Mouse (Mus musculus) kidney, adult 11 months (tissue): ENCODE measurements around the gene Lyrm1.

Source experiments
- DNase-seq: peaks from one replicate; pipeline ENCODE4 v3.0.0; 2022

Lyrm1 gene

GRCm38 (mm10) chr7:119895639-119896512 is at the start of gene Lyrm1, which contains the start of gene Dcun1d3:
Gene Lyrm1 (plus strand): TSS chr7:119895861.
Gene Dcun1d3 (minus strand): TSS chr7:119896298.
- DNase-seq: peak; percentile 98

GRCm38 (mm10) chr7:119847396-119847795 is 48.3 kb upstream of the Lyrm1 start:
- DNase-seq: peak; percentile 33

DNA sequence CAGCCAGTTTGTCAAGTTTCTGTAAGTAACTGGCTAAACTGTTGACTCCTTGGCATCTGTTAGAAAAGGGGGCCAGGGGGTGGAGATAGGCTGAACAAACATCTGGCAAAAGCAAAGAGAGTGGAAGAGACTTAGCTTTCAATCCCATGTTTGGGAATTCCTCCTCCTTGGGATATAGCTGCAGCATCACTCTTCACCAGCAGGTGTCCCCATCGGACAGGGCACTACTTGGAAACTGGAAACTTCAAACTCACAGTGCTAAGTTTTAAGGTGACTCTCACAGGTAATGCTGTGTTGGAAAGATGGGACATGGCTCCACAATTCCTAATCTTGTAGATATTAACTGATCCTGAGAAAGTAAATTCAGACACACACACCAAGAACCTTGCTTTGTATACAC is 46.6 kb upstream of the Lyrm1 start:
- DNase-seq: peak; percentile 60

DNA sequence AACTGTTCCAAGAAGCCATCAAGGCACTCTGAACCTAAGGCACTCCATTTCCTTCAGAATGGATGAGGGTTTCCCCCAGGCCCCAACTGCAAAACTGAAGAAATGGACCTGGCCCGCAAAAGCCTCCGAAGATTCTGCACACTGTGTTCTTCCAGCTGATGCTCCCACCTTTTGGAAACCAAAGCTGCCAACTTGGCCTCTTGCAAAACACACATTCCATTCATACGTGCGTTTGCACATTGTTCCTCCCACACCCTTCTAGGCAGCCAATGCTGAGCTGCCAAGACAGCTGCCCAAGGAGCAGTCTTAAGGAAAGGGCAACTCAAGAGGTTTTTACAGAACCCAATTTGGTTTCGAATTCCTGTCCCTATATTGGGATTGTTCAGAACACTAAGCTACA is 44.9 kb upstream of the Lyrm1 start:
- DNase-seq: peak; percentile 72

DNA sequence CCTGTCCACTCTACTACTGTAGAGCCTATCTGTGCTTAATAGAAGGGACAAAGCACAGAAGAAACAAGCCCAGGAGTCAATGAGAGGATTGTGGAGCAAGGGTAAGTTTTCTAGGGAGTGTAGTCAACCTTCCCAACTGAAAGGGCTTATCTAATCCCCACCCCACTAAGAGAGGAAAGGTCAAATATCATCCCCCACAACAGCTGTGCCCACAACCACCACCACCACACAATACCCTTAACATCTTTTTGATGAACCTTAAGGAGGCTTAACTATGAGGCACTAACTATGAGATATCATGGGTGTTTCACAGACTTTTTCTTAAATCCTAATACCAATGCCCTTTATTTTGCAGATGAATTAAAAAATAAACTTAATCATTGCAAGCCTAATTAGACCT is 43.2 kb upstream of the Lyrm1 start:
- DNase-seq: no peak

DNA sequence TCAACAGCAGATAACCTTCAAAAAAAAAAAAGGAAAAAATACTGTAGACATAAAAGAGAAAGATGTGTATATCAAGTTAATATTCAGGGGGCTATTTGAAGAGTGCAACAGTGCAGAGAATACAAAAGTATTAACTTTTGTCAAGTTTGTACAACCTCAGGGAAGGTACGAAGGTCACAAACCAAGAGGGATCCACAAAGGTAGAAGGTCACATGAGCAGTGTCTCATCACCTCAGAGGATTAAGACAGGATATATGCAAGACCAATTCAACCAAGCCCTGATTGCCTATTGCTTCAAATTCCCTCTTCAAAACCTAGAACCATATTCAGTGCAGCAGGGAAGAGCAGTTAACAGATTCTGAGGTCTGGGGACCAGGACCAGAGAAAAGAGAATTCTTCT is 42.5 kb upstream of the Lyrm1 start:
- peak; percentile 31 for DNase-seq

GRCm38 (mm10) chr7:119854362-119854761 is 41.3 kb upstream of the Lyrm1 start:
- DNase-seq: no peak

GRCm38 (mm10) chr7:119855031-119855430 is 40.6 kb upstream of the Lyrm1 start:
- no peak for DNase-seq

DNA sequence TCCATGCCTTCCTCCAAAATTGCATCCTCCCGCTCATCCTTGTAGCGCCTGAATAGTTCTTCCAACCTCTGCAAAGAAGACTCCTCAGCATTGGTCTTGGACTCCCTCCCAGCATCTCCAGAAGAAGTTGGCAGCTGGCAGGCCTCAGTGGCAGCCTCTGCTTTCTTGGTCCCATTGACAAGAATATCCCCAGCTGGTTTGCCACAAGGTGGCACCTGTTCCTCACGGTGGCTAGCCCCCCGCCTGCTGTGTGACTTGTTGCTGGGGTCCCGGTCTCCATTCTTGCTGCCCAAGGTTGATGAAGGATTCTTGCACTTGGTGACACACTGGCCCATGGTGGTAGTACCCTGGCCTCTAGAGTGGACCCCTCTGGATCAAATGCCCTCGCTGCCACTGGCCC is 36.2 kb upstream of the Lyrm1 start:
- DNase-seq: no peak

- DNase-seq: no peak
These were observed 35.5 kb upstream of the Lyrm1 start for GRCm38 (mm10) chr7:119860116-119860515.

GRCm38 (mm10) chr7:119860554-119860953 is 35.1 kb upstream of the Lyrm1 start:
- no peak for DNase-seq

DNA sequence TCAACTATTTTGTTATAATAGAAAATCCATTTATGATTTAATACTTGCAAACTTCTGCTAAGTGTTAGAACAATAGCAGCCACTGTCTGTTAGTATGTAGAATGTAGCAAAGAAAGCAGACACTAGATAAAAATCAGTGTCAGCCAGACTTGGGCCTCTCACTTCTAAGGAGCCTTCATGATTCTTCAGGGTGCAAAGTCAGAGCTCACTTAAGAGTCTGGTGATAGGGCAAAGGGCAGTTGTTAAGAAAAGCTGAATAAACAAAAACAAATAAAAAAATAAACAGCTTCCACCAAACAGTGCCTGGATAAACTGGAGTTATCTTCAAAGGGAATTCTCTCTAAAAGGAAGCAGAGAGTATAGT is 34.7 kb upstream of the Lyrm1 start:
- DNase-seq: no peak

DNA sequence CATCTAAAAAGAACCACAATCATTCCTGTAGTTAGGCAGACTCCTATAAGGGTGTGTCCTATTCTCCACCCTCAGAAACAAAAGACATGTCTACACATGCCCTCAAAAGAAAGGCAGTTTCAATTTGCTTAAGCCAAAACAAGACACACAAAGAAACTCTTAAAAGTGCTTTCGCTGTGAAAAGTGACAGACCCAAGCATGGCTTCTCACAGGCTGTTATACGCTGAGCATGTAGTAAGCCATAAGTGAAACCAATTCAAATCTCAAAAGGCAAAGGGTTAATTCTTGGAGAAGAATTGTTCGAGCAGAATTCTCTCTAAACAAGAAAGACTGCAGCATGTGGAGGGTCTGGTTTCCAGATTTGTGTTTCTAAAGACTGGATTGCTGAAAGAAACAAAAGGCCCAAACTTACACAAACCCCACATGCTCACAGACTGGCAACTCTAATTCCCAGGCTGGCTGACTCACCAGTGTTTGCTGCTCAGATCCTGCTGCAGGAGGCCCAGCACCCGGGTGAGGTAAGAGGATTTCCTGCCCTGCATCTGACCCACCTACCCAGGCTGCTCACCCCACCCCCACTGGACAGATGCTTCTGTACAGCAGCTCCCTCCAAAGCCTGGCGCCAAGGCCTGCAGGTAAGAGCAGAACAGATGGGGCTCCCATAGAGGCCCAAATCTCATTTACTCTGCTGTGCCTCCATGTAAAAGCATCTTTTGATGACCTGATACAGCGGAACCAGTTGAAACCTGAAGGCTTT is 34.1 kb upstream of the Lyrm1 start:
- peak; percentile 62 for DNase-seq

DNA sequence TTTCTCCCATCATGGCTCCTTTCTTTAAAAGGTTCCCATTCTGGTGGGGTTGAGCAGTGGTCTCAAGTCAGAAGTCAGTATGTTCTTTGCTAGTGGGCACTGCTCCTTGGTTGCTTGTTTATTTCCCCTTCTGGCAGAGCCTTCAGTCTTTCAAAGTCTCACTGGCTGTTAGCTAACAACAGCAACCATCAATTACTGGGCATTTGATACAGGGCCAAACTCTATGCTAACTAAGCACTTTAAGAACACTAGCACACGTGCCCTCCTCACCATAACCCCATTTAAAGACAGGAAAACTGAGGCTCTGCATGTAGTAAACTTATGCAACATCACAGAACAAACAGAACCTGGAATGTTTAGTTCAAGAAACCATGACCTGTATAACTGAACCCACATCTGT is 33.5 kb upstream of the Lyrm1 start:
- no peak for DNase-seq

- no peak for DNase-seq
These were observed 31.2 kb upstream of the Lyrm1 start for GRCm38 (mm10) chr7:119864500-119864899.

DNA sequence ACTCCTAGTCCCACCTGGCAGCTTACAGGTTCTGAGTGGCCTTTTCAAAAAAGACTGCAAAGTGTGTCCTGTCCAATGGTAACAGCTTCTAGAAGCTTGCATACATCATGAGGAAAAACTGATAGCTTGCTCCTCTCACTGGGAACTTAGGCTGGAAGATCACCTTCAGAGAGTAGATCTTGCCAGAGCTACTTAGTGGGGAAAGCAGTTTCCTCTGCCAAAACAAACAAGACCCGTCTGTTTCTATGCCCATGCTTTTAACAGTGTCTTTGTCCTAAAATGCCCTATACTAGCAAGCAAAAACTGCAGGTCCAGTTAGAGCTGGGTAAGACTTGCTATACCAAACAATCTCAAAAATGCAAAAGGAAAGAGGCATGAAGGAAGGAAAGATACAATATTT is 29.5 kb upstream of the Lyrm1 start:
- no peak for DNase-seq

GRCm38 (mm10) chr7:119872204-119872603 is 23.5 kb upstream of the Lyrm1 start:
- DNase-seq: no peak

GRCm38 (mm10) chr7:119873050-119873449 is 22.6 kb upstream of the Lyrm1 start:
- no peak for DNase-seq

DNA sequence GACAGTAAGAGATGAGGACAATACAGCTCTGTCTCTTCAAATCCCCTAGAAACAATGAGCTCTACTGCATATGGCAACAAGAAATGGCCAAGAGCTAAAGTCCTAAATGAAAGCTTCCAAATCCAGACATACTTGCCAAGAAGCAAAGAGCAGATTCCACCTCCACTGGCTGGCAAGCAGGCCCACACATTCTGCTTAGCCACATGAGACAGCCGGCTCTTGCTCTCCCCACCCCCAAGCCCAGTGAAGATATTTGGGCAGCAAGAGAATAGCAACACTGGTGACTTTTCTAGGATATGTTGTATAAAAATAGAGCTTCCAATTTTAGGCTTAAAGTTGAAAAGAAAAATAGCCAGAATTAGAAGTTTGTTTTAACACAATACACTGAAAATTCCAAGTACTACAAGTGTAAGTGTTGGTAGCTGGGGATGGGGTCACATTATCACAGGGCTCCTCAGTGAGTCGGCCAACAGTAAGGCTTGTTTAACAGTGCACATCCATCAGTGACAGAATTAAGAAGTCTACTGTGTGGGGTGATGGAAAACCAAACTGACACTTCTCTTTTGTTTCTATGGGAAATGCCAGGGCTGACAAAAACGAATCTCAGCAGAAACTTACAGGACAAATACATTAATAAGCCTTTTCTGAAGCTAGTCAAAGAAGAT is 19.8 kb upstream of the Lyrm1 start:
- DNase-seq: peak; percentile 81

DNA sequence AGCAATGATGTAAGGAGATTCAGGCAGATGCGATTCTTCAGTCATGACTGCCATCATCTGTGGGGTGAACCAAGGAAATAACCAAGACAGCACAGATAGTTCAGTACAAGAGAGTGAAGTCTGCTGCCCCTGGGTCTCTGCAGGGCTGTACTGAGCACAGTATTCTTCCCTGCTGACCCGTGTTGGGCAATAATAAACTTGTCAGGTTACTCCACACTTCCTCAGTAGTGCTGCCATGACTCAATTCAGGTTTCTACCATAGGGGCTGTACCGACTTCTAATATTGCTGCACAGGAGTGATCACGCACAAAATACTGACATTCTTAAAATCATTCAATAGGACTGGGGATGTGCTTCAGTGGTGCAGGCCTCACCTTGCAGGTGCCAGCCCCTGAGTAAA is 16.5 kb upstream of the Lyrm1 start:
- DNase-seq: no peak

DNA sequence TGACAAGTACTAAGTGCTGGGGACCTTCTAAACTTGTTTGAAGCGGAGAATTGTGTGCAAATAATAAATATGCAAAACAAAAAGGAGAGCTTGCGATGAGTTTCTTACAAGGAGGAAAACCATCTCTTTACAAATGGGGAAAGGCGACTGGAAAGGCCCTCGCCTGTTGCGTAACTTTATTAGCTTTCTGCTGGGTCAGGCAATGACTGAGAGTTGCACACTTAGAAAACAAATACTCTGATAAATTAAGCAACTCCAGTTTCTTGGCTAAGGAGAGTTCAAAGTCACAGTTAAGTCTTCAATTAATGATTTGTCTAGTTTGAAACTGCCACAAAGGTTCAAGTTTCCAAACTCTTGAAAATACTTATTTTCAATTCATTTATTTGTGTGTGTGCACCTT is 15.3 kb upstream of the Lyrm1 start:
- DNase-seq: peak; percentile 59

DNA sequence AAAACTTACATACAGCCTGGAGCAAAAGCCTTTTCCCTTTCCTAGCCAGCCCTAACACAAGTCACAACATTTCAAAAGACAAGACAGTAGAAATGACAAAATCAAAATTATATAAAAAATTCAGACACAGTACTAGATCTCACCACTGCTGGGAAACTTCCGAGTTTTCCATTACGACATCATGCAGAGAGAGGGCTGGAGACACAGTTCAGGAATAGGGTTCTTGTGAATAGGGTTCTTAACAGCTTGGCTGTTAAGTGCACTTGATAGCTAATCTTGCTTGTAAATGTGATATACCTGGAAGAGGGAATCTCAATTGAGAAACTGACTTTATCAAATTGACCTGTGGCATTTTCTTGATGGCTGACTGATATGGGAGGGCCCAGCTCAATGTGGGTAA is 14.4 kb upstream of the Lyrm1 start:
- DNase-seq: no peak

DNA sequence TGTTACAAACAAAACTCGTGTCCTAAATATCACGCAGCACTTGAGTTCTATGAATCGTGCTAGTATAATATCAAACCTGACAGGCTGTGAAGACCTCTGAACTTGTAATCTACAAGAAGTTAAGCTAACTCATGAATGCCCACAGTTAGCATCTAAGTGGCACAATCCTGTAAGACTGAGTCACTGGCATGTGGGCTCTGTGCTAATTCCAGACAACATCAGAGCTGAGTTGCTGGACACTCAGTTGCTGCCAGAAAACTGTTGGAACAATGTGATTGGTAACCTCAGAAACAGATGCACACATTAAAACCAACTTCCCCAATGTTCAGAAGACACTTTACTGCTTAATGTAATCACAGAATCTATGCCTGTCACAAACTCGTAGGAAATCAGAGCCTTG is 7.8 kb upstream of the Lyrm1 start:
- DNase-seq: no peak

DNA sequence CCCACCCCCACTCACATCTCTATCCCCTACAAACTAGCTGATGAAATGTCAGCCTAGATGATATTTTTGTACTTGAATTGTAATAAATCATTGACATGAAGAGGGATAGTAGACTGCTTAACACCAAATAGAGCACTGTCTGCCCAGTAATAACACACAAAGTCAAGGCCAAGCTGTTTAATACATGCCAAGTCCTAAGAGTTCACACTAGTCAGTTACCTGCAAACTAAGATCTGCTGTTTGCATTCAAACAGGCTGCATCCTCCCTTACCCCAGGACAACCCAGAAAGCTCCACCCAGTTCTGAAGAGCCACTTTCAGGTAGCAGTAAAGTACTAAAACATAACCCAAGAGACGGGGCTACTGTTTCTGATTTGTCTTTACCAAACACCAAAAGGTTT is 3.5 kb upstream of the Lyrm1 start:
- no peak for DNase-seq
